Mouse (Mus musculus) midbrain, postnatal 0 days (tissue): Measurements from ENCODE around the gene Relb. TPM values are rescaled to one million over a fixed set of nuclear protein-coding genes. Genes with fewer than 3 reads are reported as not detected.
A peak's percentile ranks its signal among the peaks of the same experiment; 100 is the strongest.

ENCODE experiments used
- ATAC-seq: fragments of 200-750 bp; cut with Nextera tagmentation; 2 replicates; pipeline ENCODE4 v1.8.0; 2017; ENCODE audit warnings: moderate number of reproducible peaks, mild to moderate bottlenecking, moderate TSS enrichment, moderate library complexity; ENCODE audit not compliant: low FRiP score
- DNase-seq: peaks from one replicate; pipeline ENCODE4 v3.0.0-alpha.2; 2015; ENCODE audit warnings: low spot score
- H3K27ac ChIP-seq: fragments of 300-500 bp; sonication (generic); 2 replicates; pipeline ENCODE4 v1.5.1; 2014; ENCODE audit warnings: low read depth, mild to moderate bottlenecking, low read length, mixed read lengths
- H3K27me3 ChIP-seq: fragments of 300-500 bp; sonication (generic); 2 replicates; pipeline ENCODE4 v1.6.1; 2014; ENCODE audit warnings: low read length, control low read depth, mixed read lengths; ENCODE audit not compliant: insufficient read depth
- H3K36me3 ChIP-seq: fragments of 300-500 bp; sonication (generic); 2 replicates; pipeline ENCODE4 v1.6.1; 2014; ENCODE audit warnings: low read length, control low read depth, mixed read lengths; ENCODE audit not compliant: insufficient read depth
- H3K4me1 ChIP-seq: fragments of 300-500 bp; sonication (generic); 2 replicates; pipeline ENCODE4 v1.6.1; 2014; ENCODE audit warnings: mild to moderate bottlenecking, control low read depth, antibody characterized with exemption, low read length, mixed read lengths; ENCODE audit not compliant: insufficient read depth
- H3K4me2 ChIP-seq: fragments of 300-500 bp; sonication (generic); 2 replicates; pipeline ENCODE4 v1.6.1; 2014; ENCODE audit warnings: low read depth, mild to moderate bottlenecking, low read length, mixed read lengths; ENCODE audit not compliant: poor library complexity, severe bottlenecking
- H3K4me3 ChIP-seq: fragments of 300-500 bp; sonication (generic); 2 replicates; pipeline ENCODE4 v1.5.1; 2014; ENCODE audit warnings: low read depth, mild to moderate bottlenecking, low read length, moderate library complexity
- H3K9ac ChIP-seq: fragments of 300-500 bp; sonication (generic); replicated peaks from 2 replicates; pipeline ENCODE4 v1.6.1; 2014; ENCODE audit warnings: mild to moderate bottlenecking, low read length, moderate library complexity, mixed read lengths; ENCODE audit not compliant: poor library complexity, severe bottlenecking
- H3K9me3 ChIP-seq: fragments of 300-500 bp; sonication (generic); 2 replicates; pipeline ENCODE4 v1.6.1; 2016; ENCODE audit warnings: low read length, control low read depth
- CTCF ChIP-seq: IDR thresholded peaks from 2 replicates; pipeline ENCODE4 v1.5.1; 2016; ENCODE audit warnings: antibody characterized with exemption, mild to moderate bottlenecking
- WGBS: fragments of 180-500 bp; shearing (Covaris S2); extraction: QIAGEN DNeasy Blood & Tissue Kit; methylation state at CpG from one replicate; pipeline ENCODE4 v1.1.7; 2014; 5-methylcytosine and 5-hydroxymethylcytosine counted together
- polyA plus RNA-seq: library from polyadenylated mRNA; unstranded; fragments of >200 nt; fragmentation: Nextera tagmentation; extraction: Ambion mirVana; gene quantifications from 2 replicates; pipeline ENCODE4 v1.2.1, GENCODE M21; 2015
- total RNA-seq: library from RNA; depleted of rRNA; stranded (reverse); fragments of >200 nt; gene quantifications from 2 replicates; pipeline ENCODE4 v1.2.3, GENCODE M21; 2014

Gene Relb
- total and polyA plus RNA-seq, 2 experiments from 2014 or later, result 5.6 to 7.3 TPM

DNA sequence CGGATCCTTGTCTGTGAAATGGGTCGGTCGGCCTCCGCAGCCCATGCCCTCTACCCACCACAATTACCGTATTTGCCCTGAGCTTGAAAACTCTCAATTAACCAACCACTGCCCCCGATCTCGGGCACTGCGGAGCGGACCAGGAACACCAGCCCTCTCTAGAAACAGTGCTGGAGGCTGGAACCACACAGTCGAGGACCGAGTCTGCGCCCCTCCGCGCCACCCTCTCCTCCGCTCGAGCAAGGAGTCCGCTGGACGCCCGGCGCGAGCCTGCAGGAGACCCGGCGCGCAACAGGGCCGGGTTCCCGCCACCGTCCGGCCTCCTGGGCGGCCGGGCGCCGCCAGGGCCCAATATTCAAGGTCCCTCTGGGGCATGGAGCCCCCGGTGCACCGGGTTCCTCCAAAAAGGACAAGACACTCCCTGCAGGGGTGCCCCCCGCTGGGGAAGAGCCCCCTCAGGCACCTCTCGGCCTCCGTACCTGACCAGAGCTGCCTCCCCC lies 35.3 kb upstream of the Relb start:
- Histone ChIP-seq H3K9me3 (no peaks in the 10 kb centered on the region), H3K27me3 (no peaks in the 10 kb centered on the region), H3K36me3 (peaks cover 4% of the 10 kb centered on the region), H3K9ac (peak overlapping the region; percentile 89), H3K4me2 (peak overlapping the region; percentile 86), H3K4me1 (peaks cover 8% of the 10 kb centered on the region; the same call in 1 of the 2 replicates), H3K4me3 (peak overlapping the region; percentile 95), H3K27ac (peak overlapping the region; percentile 52)
- no peak for TF ChIP-seq CTCF
- whole genome bisulfite sequencing, result under 1% methylated on average over 34 of the region's 37 CpGs
- peak; percentile 2 for DNase-seq
- peak; percentile 38 for ATAC-seq

DNA sequence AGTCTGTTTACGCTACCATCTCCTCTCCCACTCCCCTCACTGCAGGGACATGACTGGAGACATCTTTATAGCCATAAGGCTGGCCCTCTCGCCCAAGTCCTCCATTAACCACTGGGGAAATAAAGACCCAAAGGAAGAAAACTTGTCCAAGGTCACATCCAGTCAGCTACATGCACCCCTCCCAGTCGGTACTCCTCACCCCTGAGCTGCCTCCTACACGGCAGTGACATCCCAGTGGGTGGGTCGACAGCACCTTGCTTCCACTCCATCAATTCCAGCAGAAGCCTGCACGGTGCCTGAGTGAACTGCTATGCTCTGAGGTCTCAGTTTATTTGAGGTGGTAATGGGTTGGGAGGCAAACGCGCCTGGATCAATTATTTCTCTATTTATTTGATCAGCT lies 34.7 kb upstream of the Relb start:
- ATAC-seq (no peak), DNase-seq (no peak)
- Histone ChIP-seq H3K27me3 (no peaks in the 10 kb centered on the region), H3K4me1 (peaks cover 8% of the 10 kb centered on the region; the same call in 1 of the 2 replicates), H3K9me3 (no peaks in the 10 kb centered on the region), H3K9ac (peak overlapping the region; percentile 89), H3K4me3 (peak overlapping the region; percentile 95), H3K4me2 (peak overlapping the region; percentile 86), H3K36me3 (peaks cover 4% of the 10 kb centered on the region), H3K27ac (no peak overlapping the region)
- no peak for TF ChIP-seq CTCF
- WGBS, result 23% methylated on average over 8 of the region's 8 CpGs

DNA sequence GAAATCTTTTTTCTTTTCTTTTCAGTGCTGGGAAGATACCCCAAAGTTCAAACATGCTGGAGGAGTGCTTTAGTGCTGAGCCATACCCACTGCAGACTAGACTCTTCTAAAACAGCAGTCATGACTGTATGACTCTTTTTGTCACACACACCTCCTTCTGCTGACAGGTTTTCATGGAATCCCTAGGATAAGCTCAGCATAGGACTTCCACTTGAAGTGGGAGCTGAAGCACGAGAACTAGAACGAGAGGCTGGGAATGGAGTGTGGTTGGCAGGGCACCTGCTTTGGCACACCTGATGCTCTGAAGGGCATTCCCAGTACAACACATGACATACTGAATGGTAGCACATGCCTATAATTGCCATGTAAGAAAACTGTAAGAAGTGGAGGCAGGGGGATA lies 23.4 kb upstream of the Relb start:
- ATAC-seq (no peak), DNase-seq (no peak)
- Histone ChIP-seq H3K4me1 (no peaks in the 10 kb centered on the region), H3K36me3 (peaks cover 49% of the 10 kb centered on the region), H3K9me3 (no peaks in the 10 kb centered on the region), H3K4me3 (no peak overlapping the region), H3K27me3 (no peaks in the 10 kb centered on the region), H3K9ac (no peak overlapping the region), H3K4me2 (no peak overlapping the region), H3K27ac (no peak overlapping the region)
- no peak for TF ChIP-seq CTCF
- WGBS, result 98% methylated on average over 2 of the region's 2 CpGs

DNA sequence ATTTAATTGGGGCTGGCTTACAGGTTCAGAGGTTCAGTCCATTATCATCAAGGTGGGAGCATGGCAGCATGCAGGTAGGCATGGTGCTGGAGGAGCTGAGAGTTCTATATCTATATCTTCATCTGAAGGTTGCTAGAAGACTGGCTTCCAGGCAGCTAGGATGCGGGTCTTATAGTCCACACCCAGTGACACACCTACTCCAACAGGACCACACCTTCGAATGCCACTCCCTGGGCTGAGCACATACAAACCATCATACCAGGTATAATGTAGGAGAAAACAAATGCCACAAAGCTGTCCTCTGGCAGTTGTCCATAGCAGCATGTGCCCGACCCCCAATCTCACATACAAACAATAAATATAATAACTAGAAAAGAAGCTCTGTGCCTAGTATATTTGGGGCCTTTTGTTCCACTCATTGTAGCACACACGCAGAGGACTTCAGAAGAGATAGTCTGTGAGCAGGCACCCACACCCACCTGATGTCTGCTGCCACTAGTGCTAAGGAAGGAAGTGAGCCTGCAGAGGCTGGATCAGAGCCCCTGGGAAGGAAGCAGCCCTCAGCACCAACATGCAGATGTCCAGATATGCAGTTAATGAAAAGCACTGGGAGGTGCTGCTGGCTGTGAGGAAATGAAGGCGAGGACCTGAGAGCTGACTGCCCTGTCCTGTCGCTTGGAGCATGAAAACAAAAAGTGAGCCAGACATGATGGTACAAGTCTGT lies 22.0 kb upstream of the Relb start:
- TF ChIP-seq CTCF, result no peak
- Histone ChIP-seq H3K9ac (no peak overlapping the region), H3K4me2 (no peak overlapping the region), H3K9me3 (no peaks in the 10 kb centered on the region), H3K36me3 (peaks cover 55% of the 10 kb centered on the region), H3K27ac (no peak overlapping the region), H3K4me1 (no peaks in the 10 kb centered on the region), H3K27me3 (no peaks in the 10 kb centered on the region), H3K4me3 (no peak overlapping the region)
- DNase-seq (no peak), ATAC-seq (no peak)
- 95% methylated on average over 6 of the region's 6 CpGs for WGBS

DNA sequence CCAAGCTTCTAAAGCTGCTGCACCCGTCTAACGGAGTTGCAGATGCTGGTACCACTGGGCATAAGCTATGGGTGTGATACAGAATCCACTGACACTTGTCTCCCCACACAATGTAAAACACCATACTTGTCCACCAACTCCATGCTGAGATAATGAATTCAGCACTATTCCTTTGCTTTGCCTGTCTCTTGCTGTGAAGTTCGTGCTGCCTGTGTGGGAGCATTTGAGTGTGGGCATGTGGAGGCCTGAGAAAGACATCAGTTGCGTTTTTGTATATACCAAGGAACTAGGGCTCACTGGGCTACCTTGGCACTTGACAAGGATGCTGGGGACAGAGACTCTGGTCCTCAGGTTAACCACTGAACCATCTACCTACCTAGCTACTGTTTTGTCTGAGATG lies 12.0 kb upstream of the Relb start:
- Histone ChIP-seq H3K9me3 (no peaks in the 10 kb centered on the region), H3K27me3 (no peaks in the 10 kb centered on the region), H3K4me2 (no peak overlapping the region), H3K36me3 (peaks cover 85% of the 10 kb centered on the region), H3K27ac (no peak overlapping the region), H3K4me3 (no peak overlapping the region), H3K4me1 (no peaks in the 10 kb centered on the region), H3K9ac (no peak overlapping the region)
- WGBS, result 93% methylated on average over 4 of the region's 4 CpGs
- no peak for ATAC-seq
- no peak for DNase-seq
- no peak for TF ChIP-seq CTCF

DNA sequence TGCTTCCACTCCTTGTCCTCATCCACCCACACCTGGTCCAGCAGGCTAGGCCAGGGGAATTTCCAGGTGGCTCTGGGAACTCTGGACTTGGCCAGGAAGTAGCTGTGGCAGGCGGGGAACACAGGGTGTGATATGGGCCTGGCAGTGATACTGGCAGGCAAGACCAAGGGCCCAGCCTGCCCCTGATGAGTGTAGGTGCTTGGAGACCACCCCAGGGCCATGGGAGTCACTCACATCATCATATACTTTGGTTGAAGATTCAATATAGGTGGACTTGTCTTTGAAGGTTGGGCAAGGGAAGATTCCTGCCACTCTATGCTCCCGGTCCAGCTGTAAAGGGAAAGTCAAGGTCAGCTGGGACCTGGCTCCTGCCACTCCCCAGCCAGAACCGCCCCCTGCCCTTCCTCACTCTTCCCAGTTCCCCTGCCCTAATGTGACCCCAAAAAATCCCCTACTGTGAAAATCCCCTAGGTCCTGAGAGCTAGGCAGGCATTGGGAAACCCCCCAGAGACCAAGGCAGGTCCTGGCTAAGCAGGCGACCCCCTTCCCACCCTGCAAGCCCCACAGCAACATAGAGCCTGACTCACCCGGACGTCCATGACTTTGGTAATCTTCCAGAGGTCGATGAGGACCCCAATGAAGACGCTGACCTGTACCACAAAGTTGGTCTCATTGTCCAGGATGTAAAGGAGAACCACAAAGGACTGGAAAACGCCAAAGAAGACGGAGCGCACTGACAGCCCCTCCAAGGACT lies 6.0 kb upstream of the Relb start:
- Histone ChIP-seq H3K36me3 (peaks cover 81% of the 10 kb centered on the region), H3K4me2 (no peak overlapping the region), H3K4me3 (no peak overlapping the region), H3K27ac (no peak overlapping the region), H3K27me3 (no peaks in the 10 kb centered on the region), H3K9ac (no peak overlapping the region), H3K4me1 (no peaks in the 10 kb centered on the region), H3K9me3 (no peaks in the 10 kb centered on the region)
- no peak for TF ChIP-seq CTCF
- no peak for DNase-seq
- no peak for ATAC-seq
- 90% methylated on average over 11 of the region's 11 CpGs for WGBS
